Mouse (Mus musculus): ENCODE measurements around the gene Kbtbd6. TPM values are rescaled to one million over a fixed set of nuclear protein-coding genes. Genes with fewer than 3 reads are reported as not detected.
A peak's percentile ranks its signal among the peaks of the same experiment; 100 is the strongest.

Kbtbd6 gene
- total and polyA plus RNA-seq, 3 experiments, result 0.12 TPM; not detected in 2

DNA sequence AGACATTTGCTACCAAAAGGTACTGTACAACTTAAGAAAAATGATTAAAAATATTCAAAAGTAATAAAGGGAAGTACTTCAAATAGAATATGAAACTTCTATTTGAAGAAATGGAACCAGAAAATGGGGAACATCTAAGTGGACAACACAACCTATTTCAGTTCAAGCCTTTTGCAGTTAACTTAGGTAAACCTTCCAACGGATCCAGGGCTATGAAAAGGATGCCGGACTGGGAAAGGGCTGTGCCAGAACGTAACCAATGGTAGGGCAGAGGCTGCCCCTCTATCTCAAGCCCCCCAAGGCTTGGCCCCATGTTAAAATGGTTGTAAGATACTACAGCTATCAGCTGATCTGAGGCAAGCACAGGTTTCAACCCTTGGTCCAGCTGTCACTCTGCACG lies 9.4 kb downstream of the Kbtbd6 start:
- no peak for DNase-seq (ENCODE audit: extremely low read depth)
- Histone ChIP-seq H3K36me3 (replicated peaks in 1 of 2; ENCODE audit: control insufficient read depth in 1 of 2, insufficient read depth in 1 of 2, low read length in 1 of 2) (peaks cover 24 to 44% of the 10 kb centered on the region in 2 experiments), H3K27me3 (replicated peaks) (no peaks in the 10 kb centered on the region), H3K9me3 (replicated peaks; ENCODE audit: low read length) (no peaks in the 10 kb centered on the region), H3K79me2 (replicated peaks; ENCODE audit: control insufficient read depth, extremely low read depth, insufficient read depth, poor library complexity, severe bottlenecking) (no peaks in the 10 kb centered on the region), H3K4me1 (ENCODE audit: control insufficient read depth in 1 of 2, insufficient read depth in 2 of 2) (peaks cover 0 to 14% of the 10 kb centered on the region in 2 experiments; a peak in 2 of 4 replicates), H3K4me3 (replicated peaks in 1 of 3; ENCODE audit: low read depth in 2 of 3, low read length in 2 of 3, poor library complexity in 1 of 3) (no peak overlapping the region), H3K9ac (ENCODE audit: insufficient read depth, low read depth) (no peak overlapping the region), H3K4me2 (ENCODE audit: insufficient read depth, low read depth, poor library complexity, severe bottlenecking) (no peak overlapping the region), H3K27ac (ENCODE audit: insufficient read depth, low read depth) (no peak overlapping the region)
- in situ Hi-C loops (cut with MboI; ENCODE audit: low pct_ligation_motif_present, low pct_unique_long_range_greater_than_20kb, low sequenced_read_pairs) (no loop called here), dilution Hi-C loops (cut with MboI; ENCODE audit: extremely low pct_ligation_motif_present, extremely low pct_unique_long_range_greater_than_20kb, low sequenced_read_pairs) (no loop called here)
- TF ChIP-seq BHLHE40 (IDR thresholded peaks at IDR 0.05; ENCODE audit: low read depth, low read length) (no peak), EP300 (IDR thresholded peaks at IDR 0.05; ENCODE audit: low read length) (no peak), MXI1 (IDR thresholded peaks at IDR 0.05; ENCODE audit: low read depth, low read length) (no peak), USF1 (IDR thresholded peaks at IDR 0.05; ENCODE audit: low read depth, low read length) (no peak), MYC (IDR thresholded peaks at IDR 0.05; ENCODE audit: low read depth, low read length) (no peak), RAD21 (IDR thresholded peaks at IDR 0.05; ENCODE audit: low read depth, low read length) (no peak)

DNA sequence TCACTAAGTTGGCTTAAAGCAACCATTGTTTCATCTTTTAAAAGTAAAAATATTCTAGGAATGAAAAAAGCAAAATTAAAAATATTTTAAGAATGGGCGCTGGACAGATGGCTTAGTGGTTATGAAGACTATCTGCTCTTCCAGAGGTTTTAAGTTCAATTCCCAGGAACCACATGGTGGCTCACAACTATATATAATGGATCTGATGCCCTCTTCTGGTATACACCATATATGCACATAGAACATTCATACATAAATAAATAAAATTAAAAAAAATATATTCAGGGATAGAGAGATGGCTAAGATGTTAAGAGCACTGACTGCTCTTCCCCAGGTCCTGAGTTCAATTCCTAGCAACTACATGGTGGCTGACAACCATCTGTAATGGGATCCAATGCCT lies 14.0 kb downstream of the Kbtbd6 start:
- in situ Hi-C loops (cut with MboI; ENCODE audit: low pct_ligation_motif_present, low pct_unique_long_range_greater_than_20kb, low sequenced_read_pairs), result no loop called here
- no peak overlapping the region for H3K9ac ChIP-seq (ENCODE audit: insufficient read depth, low read depth)
- no peaks in the 10 kb centered on the region for H3K9me3 ChIP-seq (replicated peaks; ENCODE audit: low read length)
- no peak overlapping the region for H3K4me2 ChIP-seq (ENCODE audit: insufficient read depth, low read depth, poor library complexity, severe bottlenecking)
- H3K4me1 ChIP-seq (ENCODE audit: control insufficient read depth in 1 of 2, insufficient read depth in 2 of 2), result peaks cover 0 to 7% of the 10 kb centered on the region in 2 experiments; a peak in 2 of 4 replicates
- TF ChIP-seq RAD21 (IDR thresholded peaks at IDR 0.05; ENCODE audit: low read depth, low read length) (peak; percentile 17), CTCF (conservative IDR thresholded peaks at IDR 0.05 in 1 of 2, IDR thresholded peaks at IDR 0.05 in 1 of 2; ENCODE audit: low read depth in 2 of 2, low read length in 2 of 2) (peak in 1 of 2 experiments; percentile 27; a peak in 1 of 4 replicates), MYC (IDR thresholded peaks at IDR 0.05; ENCODE audit: low read depth, low read length) (0 out of 2 replicates have a peak, but pooled peaks have one; percentile 33), UBTF (IDR thresholded peaks at IDR 0.05; ENCODE audit: low read depth, low read length) (no peak)
- H3K27me3 ChIP-seq (replicated peaks), result no peaks in the 10 kb centered on the region
- no peak for DNase-seq (ENCODE audit: extremely low read depth)
- dilution Hi-C loops (cut with MboI; ENCODE audit: extremely low pct_ligation_motif_present, extremely low pct_unique_long_range_greater_than_20kb, low sequenced_read_pairs), result no loop called here
- H3K4me3 ChIP-seq (replicated peaks in 1 of 3; ENCODE audit: low read depth in 2 of 3, low read length in 2 of 3, poor library complexity in 1 of 3), result no peak overlapping the region
- H3K79me2 ChIP-seq (replicated peaks; ENCODE audit: control insufficient read depth, extremely low read depth, insufficient read depth, poor library complexity, severe bottlenecking), result no peaks in the 10 kb centered on the region
- peaks cover 47 to 82% of the 10 kb centered on the region in 2 experiments for H3K36me3 ChIP-seq (replicated peaks in 1 of 2; ENCODE audit: control insufficient read depth in 1 of 2, insufficient read depth in 1 of 2, low read length in 1 of 2)
- no peak overlapping the region for H3K27ac ChIP-seq (ENCODE audit: insufficient read depth, low read depth)

DNA sequence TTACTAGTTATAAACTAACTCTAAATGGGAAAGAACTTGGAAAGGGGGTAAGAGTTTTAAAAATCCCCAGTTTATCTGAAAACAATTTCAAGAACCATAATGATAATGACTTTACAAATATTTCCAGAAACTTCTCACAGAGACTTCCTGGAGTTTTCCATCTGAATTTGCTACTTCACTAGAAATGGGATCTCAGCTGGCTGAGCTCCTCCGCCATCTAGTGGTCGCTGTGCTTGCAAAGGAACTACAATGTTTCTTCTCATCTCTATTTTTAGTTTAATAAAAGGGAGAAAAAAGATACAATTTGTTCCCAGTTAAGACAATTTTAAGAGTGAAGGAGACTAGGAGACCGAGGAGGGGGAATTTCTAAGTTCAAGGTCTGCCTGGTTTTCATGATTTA lies 16.0 kb downstream of the Kbtbd6 start:
- Histone ChIP-seq H3K27ac (ENCODE audit: insufficient read depth, low read depth) (no peak overlapping the region), H3K4me3 (replicated peaks in 1 of 3; ENCODE audit: low read depth in 2 of 3, low read length in 2 of 3, poor library complexity in 1 of 3) (no peak overlapping the region), H3K79me2 (replicated peaks; ENCODE audit: control insufficient read depth, extremely low read depth, insufficient read depth, poor library complexity, severe bottlenecking) (no peaks in the 10 kb centered on the region), H3K27me3 (replicated peaks) (no peaks in the 10 kb centered on the region), H3K9me3 (replicated peaks; ENCODE audit: low read length) (no peaks in the 10 kb centered on the region), H3K4me1 (ENCODE audit: control insufficient read depth in 1 of 2, insufficient read depth in 2 of 2) (no peaks in the 10 kb centered on the region), H3K36me3 (replicated peaks in 1 of 2; ENCODE audit: control insufficient read depth in 1 of 2, insufficient read depth in 1 of 2, low read length in 1 of 2) (peaks cover 46 to 84% of the 10 kb centered on the region in 2 experiments), H3K9ac (ENCODE audit: insufficient read depth, low read depth) (no peak overlapping the region), H3K4me2 (ENCODE audit: insufficient read depth, low read depth, poor library complexity, severe bottlenecking) (no peak overlapping the region)
- dilution Hi-C loops (cut with MboI; ENCODE audit: extremely low pct_ligation_motif_present, extremely low pct_unique_long_range_greater_than_20kb, low sequenced_read_pairs) (no loop called here), in situ Hi-C loops (cut with MboI; ENCODE audit: low pct_ligation_motif_present, low pct_unique_long_range_greater_than_20kb, low sequenced_read_pairs) (no loop called here)
- DNase-seq (ENCODE audit: extremely low read depth), result no peak
- TF ChIP-seq TBP (conservative IDR thresholded peaks at IDR 0.05; ENCODE audit: low read depth, low read length) (no peak), IRF4 (IDR thresholded peaks at IDR 0.05; ENCODE audit: low read depth, low read length) (peak; percentile 33; the same call in 1 of the 2 replicates), JUN (IDR thresholded peaks at IDR 0.05; ENCODE audit: insufficient read depth, low read depth, low read length) (no peak), CTCF (conservative IDR thresholded peaks at IDR 0.05 in 1 of 2, IDR thresholded peaks at IDR 0.05 in 1 of 2; ENCODE audit: low read depth in 2 of 2, low read length in 2 of 2) (peak; percentile 56 to 81), MXI1 (IDR thresholded peaks at IDR 0.05; ENCODE audit: low read depth, low read length) (no peak), HCFC1 (IDR thresholded peaks at IDR 0.05; ENCODE audit: low read depth, low read length) (peak; percentile 22; the same call in 1 of the 2 replicates), SMC3 (IDR thresholded peaks at IDR 0.05; ENCODE audit: low read depth, low read length) (peak; percentile 77), JUND (conservative IDR thresholded peaks at IDR 0.05; ENCODE audit: low read depth, low read length) (no peak), MAZ (IDR thresholded peaks at IDR 0.05; ENCODE audit: low read depth, low read length) (no peak), MAFK (IDR thresholded peaks at IDR 0.05; ENCODE audit: insufficient replicate concordance, low read length) (no peak), POLR2A (IDR thresholded peaks at IDR 0.05; ENCODE audit: low read depth, low read length) (no peak), MEF2A (IDR thresholded peaks at IDR 0.05; ENCODE audit: borderline replicate concordance, low read depth, low read length) (peak; percentile 40; the same call in 1 of the 2 replicates), BHLHE40 (IDR thresholded peaks at IDR 0.05; ENCODE audit: low read depth, low read length) (no peak), MYC (IDR thresholded peaks at IDR 0.05; ENCODE audit: low read depth, low read length) (no peak), ZMIZ1 (IDR thresholded peaks at IDR 0.05; ENCODE audit: low read depth, low read length) (no peak), POLR2AphosphoS2 (IDR thresholded peaks at IDR 0.05; ENCODE audit: low read depth, low read length) (no peak), USF1 (IDR thresholded peaks at IDR 0.05; ENCODE audit: low read depth, low read length) (no peak), EP300 (IDR thresholded peaks at IDR 0.05; ENCODE audit: low read length) (no peak), USF2 (conservative IDR thresholded peaks at IDR 0.05; ENCODE audit: low read depth, low read length) (no peak), RCOR1 (conservative IDR thresholded peaks at IDR 0.05; ENCODE audit: low read depth, low read length) (no peak), ETS1 (conservative IDR thresholded peaks at IDR 0.05; ENCODE audit: low read depth, low read length) (no peak), CHD1 (IDR thresholded peaks at IDR 0.05; ENCODE audit: low read depth, low read length) (no peak)

Measured in CH12.LX (cell line).